Mouse (Mus musculus) intestine, embryonic 15.5 days (tissue): ENCODE measurements around the gene As3mt. TPM values are rescaled to one million over a fixed set of nuclear protein-coding genes. Genes with fewer than 3 reads are reported as not detected.

Experiments
- ATAC-seq: fragments of 200-750 bp; cut with Nextera tagmentation; 2 replicates; pipeline ENCODE4 v1.8.0; 2017; ENCODE audit warnings: moderate TSS enrichment, moderate library complexity
- H3K27ac ChIP-seq: fragments of 300-500 bp; sonication (generic); 2 replicates; pipeline ENCODE4 v1.5.1; 2015; ENCODE audit warnings: mild to moderate bottlenecking, inconsistent platforms
- H3K27me3 ChIP-seq: fragments of 300-500 bp; sonication (generic); replicated peaks from 2 replicates; pipeline ENCODE4 v1.6.1; 2015; ENCODE audit warnings: inconsistent platforms
- H3K36me3 ChIP-seq: fragments of 300-500 bp; sonication (generic); 2 replicates; pipeline ENCODE4 v1.6.1; 2015; ENCODE audit warnings: inconsistent platforms
- H3K4me1 ChIP-seq: fragments of 300-500 bp; sonication (generic); replicated peaks from 2 replicates; pipeline ENCODE4 v1.6.1; 2015; ENCODE audit warnings: inconsistent platforms
- H3K4me2 ChIP-seq: fragments of 300-500 bp; sonication (generic); replicated peaks from 2 replicates; pipeline ENCODE4 v1.6.1; 2015; ENCODE audit warnings: mild to moderate bottlenecking, inconsistent platforms
- H3K4me3 ChIP-seq: fragments of 300-500 bp; sonication (generic); replicated peaks from 2 replicates; pipeline ENCODE4 v1.5.1; 2015; ENCODE audit warnings: inconsistent platforms
- H3K9ac ChIP-seq: fragments of 300-500 bp; sonication (generic); 2 replicates; pipeline ENCODE4 v1.6.1; 2015; ENCODE audit warnings: inconsistent platforms
- H3K9me3 ChIP-seq: fragments of 300-500 bp; sonication (generic); 2 replicates; pipeline ENCODE4 v1.6.1; 2016; ENCODE audit warnings: inconsistent platforms
- WGBS: fragments of 180-500 bp; shearing (Covaris S2); methylation state at CpG from one replicate; pipeline ENCODE4 v1.1.7; 2015; 5-methylcytosine and 5-hydroxymethylcytosine counted together
- polyA plus RNA-seq: library from polyadenylated mRNA; unstranded; fragments of >200 nt; fragmentation: Nextera tagmentation; extraction: Ambion mirVana; gene quantifications from 2 replicates; pipeline ENCODE4 v1.2.1, GENCODE M21; 2015

The As3mt gene
- polyA plus RNA-seq, 1 experiment from 2014 or later = 63.4 TPM

DNA sequence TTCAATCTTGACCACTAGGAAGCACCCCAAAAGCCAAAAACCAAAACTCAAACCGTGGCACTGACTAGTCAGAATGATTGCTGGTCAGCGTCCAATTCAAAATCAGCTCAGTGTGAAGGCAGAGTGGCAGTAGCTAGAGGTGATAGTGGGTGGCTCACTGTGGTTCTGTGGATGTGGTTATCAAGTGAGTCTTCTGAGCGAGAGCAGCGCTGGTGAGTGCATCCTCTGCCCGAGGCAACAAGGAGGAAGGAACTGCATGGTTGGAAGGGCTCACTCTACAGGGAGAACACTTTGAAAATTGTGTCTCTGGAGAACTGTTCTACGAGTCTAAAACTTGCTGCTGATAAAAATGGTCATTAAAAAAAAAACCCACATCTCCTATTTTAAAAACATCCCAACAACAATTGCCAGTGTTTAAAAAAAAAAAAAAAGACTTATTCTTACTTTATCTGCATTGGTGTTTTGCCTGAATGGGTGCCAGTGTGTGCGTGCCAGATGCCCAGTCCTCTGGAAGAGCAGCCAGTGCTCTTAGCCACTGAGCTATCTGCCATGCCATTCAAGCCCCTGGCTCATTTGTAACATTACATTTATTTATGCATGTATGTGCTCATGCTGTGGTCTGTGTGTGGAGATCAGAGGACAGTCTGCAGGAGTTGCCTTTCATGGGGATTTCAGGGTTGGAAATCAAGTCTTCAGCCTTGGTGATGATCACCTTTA, 1.3 kb upstream of the As3mt start:
- Histone ChIP-seq H3K4me1 (peaks cover 15% of the 10 kb centered on the region; the same call in 1 of the 2 replicates), H3K4me2 (no peak overlapping the region), H3K9me3 (no peaks in the 10 kb centered on the region), H3K9ac (no peak overlapping the region), H3K36me3 (0 out of 2 replicates have a peak, but pooled peaks cover 2% of the 10 kb centered on the region), H3K4me3 (no peak overlapping the region), H3K27me3 (no peaks in the 10 kb centered on the region), H3K27ac (no peak overlapping the region)
- WGBS = 63% methylated on average over 7 of the region's 7 CpGs
- no peak for ATAC-seq

DNA sequence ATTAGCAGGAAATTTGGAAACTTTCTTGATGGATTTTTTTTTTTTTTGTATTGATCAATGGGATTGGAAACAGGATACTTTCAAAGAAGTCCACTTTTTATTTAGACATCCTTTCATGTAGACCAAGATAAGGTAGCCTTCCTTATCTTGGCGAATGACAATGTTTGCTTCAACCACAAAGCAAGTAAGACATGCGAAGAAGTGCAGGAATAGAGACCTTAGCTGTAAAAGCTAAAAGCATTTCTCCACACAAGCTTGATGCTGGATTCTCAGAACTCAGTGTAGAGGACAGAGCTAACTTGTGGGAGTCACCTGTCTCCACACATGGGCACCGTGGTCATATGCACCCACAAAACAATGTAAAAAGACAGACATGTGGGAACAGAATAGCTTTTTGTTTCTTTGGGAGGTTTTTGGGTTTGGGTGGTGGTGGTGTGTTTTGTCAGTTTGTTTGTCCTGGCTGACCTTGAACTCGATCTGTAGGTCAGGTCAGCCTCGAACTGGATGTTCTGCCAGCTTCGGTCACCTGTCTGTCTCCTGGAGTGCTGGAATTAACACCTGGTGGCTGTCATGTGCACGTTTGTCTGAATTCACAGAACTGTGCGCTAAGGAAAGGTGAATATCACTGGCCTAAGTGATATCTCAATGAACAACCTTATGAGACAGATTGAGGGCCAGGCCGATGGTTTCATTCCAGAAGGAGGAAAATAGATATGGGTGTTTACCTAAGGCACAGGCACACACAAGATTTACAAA, 540 bp upstream of the As3mt start:
- H3K36me3 ChIP-seq = 0 out of 2 replicates have a peak, but pooled peaks cover 2% of the 10 kb centered on the region
- no peaks in the 10 kb centered on the region for H3K27me3 ChIP-seq
- H3K4me1 ChIP-seq = peaks cover 15% of the 10 kb centered on the region; the same call in 1 of the 2 replicates
- H3K9me3 ChIP-seq = no peaks in the 10 kb centered on the region
- H3K27ac ChIP-seq = peak overlapping the region; percentile 72; the same call in 1 of the 2 replicates
- ATAC-seq = peak; percentile 58
- peak overlapping the region; percentile 80 for H3K4me2 ChIP-seq
- H3K4me3 ChIP-seq = peak overlapping the region; percentile 51
- WGBS = 63% methylated on average over 9 of the region's 9 CpGs
- no peak overlapping the region for H3K9ac ChIP-seq

DNA sequence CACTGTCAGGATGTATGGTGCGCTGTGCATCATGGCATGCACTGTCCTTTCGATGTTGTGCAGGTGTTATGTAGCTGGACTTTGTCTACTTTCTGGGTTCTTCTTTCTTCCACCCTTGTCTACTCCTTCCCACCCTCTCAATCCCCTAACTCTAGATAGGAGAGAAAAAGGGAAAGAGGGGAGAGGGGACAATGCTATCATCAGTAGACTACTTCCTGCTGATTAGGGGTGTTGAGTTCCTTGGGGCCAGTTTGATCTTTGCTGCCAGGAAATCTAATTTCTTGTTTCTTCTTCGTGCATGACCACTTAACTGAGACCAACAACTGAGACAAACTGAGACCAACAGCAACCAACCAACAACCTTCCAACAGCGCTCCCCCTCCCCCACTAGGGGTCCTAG, 3.4 kb downstream of the As3mt start:
- Histone ChIP-seq H3K4me1 (peaks cover 15% of the 10 kb centered on the region; the same call in 1 of the 2 replicates), H3K27me3 (no peaks in the 10 kb centered on the region), H3K4me3 (no peak overlapping the region), H3K4me2 (no peak overlapping the region), H3K9me3 (no peaks in the 10 kb centered on the region), H3K36me3 (0 out of 2 replicates have a peak, but pooled peaks cover 2% of the 10 kb centered on the region), H3K9ac (no peak overlapping the region), H3K27ac (no peak overlapping the region)
- ATAC-seq = no peak
- WGBS = 93% methylated on average over 4 of the region's 4 CpGs

DNA sequence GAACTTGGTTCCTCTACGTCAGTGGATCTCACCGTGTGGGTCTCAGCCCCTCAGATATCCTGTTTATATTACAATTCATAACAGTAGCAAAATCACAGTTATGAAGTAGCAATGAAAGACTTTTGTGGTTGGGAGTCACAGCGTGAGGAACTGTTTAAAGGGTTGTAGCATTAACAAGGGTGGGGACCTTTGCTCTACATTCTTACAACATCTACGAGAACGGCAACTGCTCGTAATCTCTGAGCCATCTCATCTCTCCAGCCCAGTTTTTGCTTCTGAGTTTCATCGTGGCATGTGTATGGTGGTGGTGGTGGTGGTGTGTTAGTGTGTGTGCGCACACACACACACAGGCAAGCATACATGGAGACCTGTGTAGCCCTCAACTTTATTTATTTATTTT, 7.0 kb downstream of the As3mt start:
- no peak overlapping the region for H3K27ac ChIP-seq
- no peaks in the 10 kb centered on the region for H3K27me3 ChIP-seq
- 80% methylated on average over 8 of the region's 8 CpGs for WGBS
- H3K9me3 ChIP-seq = no peaks in the 10 kb centered on the region
- H3K9ac ChIP-seq = no peak overlapping the region
- H3K36me3 ChIP-seq = peaks cover 6% of the 10 kb centered on the region; the same call in 1 of the 2 replicates
- no peak for ATAC-seq
- H3K4me2 ChIP-seq = no peak overlapping the region
- no peaks in the 10 kb centered on the region for H3K4me1 ChIP-seq
- no peak overlapping the region for H3K4me3 ChIP-seq

DNA sequence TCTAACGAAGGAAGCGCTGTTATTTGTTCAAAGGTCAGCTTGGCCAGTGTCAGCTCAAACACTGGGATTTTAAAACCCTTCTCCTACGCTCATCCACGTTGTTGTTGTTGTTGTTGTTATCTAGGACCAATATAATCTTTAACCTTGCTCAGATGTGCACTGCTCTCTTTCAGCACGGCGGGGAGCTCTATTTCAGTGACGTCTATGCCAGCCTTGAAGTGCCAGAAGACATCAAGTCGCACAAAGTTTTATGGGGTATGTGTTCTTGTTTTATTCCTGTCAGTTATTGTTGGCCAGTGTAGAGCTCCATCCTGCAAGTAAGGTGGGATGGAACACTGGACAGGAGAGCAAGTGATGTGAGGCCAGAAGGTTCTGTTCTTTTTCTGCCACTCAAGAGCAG, 7.8 kb downstream of the As3mt start:
- H3K36me3 ChIP-seq = peaks cover 11% of the 10 kb centered on the region; the same call in 1 of the 2 replicates
- no peak overlapping the region for H3K9ac ChIP-seq
- no peaks in the 10 kb centered on the region for H3K4me1 ChIP-seq
- no peaks in the 10 kb centered on the region for H3K9me3 ChIP-seq
- no peak overlapping the region for H3K27ac ChIP-seq
- H3K4me2 ChIP-seq = no peak overlapping the region
- H3K27me3 ChIP-seq = no peaks in the 10 kb centered on the region
- no peak for ATAC-seq
- no peak overlapping the region for H3K4me3 ChIP-seq
- 90% methylated on average over 8 of the region's 8 CpGs for WGBS

DNA sequence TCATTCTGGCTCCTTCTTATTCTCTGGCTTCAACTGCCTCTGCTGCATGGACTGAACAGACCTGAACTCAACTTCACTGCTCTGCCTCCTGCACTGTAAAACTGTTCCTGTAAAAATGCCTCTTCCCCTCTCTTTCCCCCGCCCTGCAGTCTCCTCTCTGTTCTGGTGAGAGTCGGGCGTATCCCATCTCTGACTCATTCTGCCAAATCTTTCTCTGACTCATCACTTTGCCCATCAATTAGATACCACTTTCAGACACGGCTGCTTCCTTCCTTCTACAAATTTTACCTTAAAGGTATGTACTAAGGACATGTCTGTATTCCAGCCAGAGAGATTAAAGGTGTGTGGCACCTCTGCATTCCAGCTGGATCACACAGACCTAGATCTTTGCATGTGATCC, 10.9 kb downstream of the As3mt start:
- WGBS = 79% methylated on average over 4 of the region's 4 CpGs
- ATAC-seq = no peak

DNA sequence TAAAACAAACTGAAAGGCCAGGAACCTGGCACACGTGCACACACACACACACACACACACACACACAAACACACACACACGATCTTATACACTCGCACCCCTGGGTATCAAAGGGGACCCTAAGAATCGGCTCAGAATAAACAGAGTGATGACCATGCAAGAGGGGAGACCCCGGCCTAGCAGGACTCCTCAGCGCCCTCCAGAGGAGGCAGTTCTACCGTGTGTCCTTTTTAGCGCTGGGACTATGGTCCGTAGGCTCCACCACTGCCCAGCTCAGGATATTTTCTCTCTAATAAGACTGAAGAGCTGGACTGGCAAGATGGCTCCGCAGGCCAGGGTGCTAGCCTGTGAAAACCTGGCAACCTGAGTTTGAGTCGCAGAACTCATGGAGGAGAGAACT, 17.2 kb downstream of the As3mt start:
- ATAC-seq = no peak
- H3K36me3 ChIP-seq = 0 out of 2 replicates have a peak, but pooled peaks cover 4% of the 10 kb centered on the region
- H3K4me3 ChIP-seq = no peak overlapping the region
- H3K27me3 ChIP-seq = no peaks in the 10 kb centered on the region
- H3K9ac ChIP-seq = no peak overlapping the region
- no peak overlapping the region for H3K27ac ChIP-seq
- WGBS = 66% methylated on average over 11 of the region's 11 CpGs
- H3K4me1 ChIP-seq = no peaks in the 10 kb centered on the region
- H3K9me3 ChIP-seq = no peaks in the 10 kb centered on the region
- no peak overlapping the region for H3K4me2 ChIP-seq

More for the DNA sequence above, 10.9 kb downstream of the As3mt start:
- no peak overlapping the region for H3K4me3 ChIP-seq
- no peak overlapping the region for H3K9ac ChIP-seq
- H3K27ac ChIP-seq = no peak overlapping the region
- H3K4me2 ChIP-seq = no peak overlapping the region
- H3K36me3 ChIP-seq = peaks cover 8% of the 10 kb centered on the region; the same call in 1 of the 2 replicates
- no peaks in the 10 kb centered on the region for H3K4me1 ChIP-seq
- H3K9me3 ChIP-seq = no peaks in the 10 kb centered on the region
- H3K27me3 ChIP-seq = no peaks in the 10 kb centered on the region

DNA sequence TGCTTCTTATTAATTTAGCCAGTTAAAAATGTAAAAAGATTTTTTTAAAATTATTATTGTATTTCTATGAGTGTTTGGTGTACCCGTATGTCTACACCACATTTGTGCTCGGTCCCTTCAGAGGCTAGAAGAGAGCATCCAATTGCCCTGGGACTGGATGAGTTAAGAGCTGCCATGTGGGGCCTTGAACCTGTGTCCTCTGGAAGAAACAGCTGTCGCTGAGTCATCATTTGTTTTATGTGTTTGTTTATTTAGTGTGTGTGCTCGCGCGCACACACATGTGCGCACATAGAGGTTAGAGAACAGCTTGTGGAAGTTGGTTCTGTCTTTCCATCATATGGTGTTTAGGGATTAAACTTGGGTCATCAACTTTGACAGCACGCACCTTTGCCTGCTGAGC, 18.9 kb downstream of the As3mt start:
- Histone ChIP-seq H3K9me3 (no peaks in the 10 kb centered on the region), H3K4me1 (no peaks in the 10 kb centered on the region), H3K27ac (no peak overlapping the region), H3K27me3 (no peaks in the 10 kb centered on the region), H3K4me3 (no peak overlapping the region), H3K36me3 (no peaks in the 10 kb centered on the region), H3K4me2 (no peak overlapping the region), H3K9ac (no peak overlapping the region)
- WGBS = 93% methylated on average over 8 of the region's 8 CpGs
- no peak for ATAC-seq

DNA sequence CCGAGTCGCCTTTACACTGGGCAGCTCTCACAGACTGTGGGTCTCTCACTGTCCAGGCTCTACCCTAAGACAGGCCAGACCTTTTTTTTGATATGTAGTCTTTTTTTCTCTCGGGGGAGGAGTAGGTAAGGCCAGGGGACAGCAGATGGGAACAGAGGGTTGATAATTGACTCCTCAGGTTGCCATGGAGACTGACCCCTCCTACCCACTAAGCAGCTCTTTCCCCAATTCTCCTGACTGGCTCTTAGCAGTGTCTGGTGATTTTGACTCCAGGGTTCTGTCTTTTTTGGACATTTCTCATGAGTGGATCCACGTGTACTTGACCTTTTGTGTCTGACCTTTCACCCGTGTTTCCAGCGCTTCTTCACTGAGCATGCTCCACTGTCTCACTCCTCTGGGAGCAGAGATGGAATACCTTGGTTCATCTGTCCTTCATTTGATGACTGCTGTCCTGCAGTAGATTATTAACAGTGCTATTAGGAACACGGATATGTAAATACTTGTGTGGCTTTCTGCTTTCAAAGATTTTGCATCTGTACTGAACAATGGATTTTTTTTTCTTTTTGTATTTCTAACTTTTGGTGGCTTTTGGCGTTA, 20.0 kb downstream of the As3mt start:
- Histone ChIP-seq H3K36me3 (no peaks in the 10 kb centered on the region; the same call in 1 of the 2 replicates), H3K27me3 (no peaks in the 10 kb centered on the region), H3K27ac (no peak overlapping the region), H3K4me3 (no peak overlapping the region), H3K4me2 (no peak overlapping the region), H3K9me3 (no peaks in the 10 kb centered on the region), H3K4me1 (no peaks in the 10 kb centered on the region), H3K9ac (no peak overlapping the region)
- no peak; the same call in 1 of the 2 replicates for ATAC-seq
- 49% methylated on average over 8 of the region's 8 CpGs for WGBS

DNA sequence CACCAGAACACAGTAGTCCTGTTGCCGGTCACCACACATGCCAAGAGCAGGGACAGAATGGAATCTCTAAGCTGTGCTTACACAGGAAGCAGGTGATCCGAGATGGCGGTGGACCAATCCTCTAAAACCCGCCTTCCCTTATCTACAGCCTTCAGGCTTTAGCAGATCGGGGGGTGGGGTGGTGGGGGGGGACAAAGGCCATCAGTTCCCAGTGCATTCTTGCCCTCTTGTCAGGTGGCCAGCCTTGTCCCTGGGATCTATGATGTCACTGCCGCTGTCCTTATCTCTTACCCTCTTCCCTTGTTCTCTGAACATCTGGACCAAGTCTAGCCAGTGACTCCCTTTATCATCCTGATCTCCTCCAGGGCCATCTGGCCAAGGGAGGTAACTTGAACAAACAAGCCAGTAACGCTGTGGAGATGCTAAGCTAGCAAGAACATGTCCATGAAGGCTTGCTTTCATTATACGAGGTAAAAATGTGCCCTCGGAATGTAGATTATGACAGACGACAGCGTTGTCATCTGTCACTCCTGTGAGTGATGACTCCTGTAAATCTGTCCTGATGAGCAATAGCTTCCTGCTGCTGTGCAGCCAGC, 20.8 kb downstream of the As3mt start:
- Histone ChIP-seq H3K4me1 (no peaks in the 10 kb centered on the region), H3K27ac (no peak overlapping the region), H3K4me2 (no peak overlapping the region), H3K36me3 (no peaks in the 10 kb centered on the region; the same call in 1 of the 2 replicates), H3K9ac (no peak overlapping the region), H3K27me3 (no peaks in the 10 kb centered on the region), H3K4me3 (no peak overlapping the region), H3K9me3 (no peaks in the 10 kb centered on the region)
- 34% methylated on average over 11 of the region's 11 CpGs for WGBS
- peak; percentile 66 for ATAC-seq

DNA sequence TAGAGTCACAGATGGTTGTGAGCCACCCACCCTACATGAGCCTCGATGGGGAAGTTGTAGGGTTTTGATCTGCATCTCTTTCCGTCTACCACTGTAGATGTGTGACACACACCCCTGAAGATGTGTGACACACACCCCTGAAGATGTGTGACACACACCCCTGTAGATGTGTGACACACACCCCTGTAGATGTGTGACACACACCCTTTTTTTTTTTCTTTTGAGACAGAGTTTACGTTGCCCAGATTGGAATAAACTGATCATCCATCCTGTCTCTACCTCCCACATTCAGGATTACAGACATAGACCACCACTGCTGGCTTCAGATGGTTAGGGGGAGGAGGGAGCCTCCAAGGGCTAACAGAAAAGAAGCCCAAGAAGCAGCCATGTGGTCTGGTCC, 21.7 kb downstream of the As3mt start:
- Histone ChIP-seq H3K4me2 (no peak overlapping the region), H3K4me3 (no peak overlapping the region), H3K27me3 (no peaks in the 10 kb centered on the region), H3K9me3 (no peaks in the 10 kb centered on the region), H3K4me1 (no peaks in the 10 kb centered on the region), H3K36me3 (no peaks in the 10 kb centered on the region; the same call in 1 of the 2 replicates), H3K9ac (no peak overlapping the region), H3K27ac (no peak overlapping the region)
- no peak for ATAC-seq
- whole genome bisulfite sequencing = 83% methylated on average over 3 of the region's 3 CpGs

DNA sequence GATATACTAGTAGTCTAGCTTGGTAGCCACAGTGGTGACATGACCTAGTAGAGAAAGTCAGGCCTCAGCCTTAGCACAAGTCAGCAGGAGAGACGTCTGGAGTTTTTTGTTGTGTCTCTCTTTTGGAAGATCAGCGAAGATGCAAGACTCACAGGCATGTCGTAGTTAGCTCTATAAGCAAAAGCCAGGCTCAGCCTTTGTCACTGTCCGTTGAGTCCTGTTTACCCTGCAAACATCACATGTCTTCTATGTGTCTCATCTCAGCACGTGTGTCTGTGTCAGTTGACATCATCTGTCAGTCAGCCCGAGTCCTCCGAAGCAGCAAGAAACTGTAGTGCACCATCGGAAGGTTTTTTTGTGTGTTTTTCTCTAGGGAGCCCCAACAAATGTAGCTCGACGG, 24.1 kb downstream of the As3mt start:
- H3K4me2 ChIP-seq = no peak overlapping the region
- H3K4me3 ChIP-seq = no peak overlapping the region
- WGBS = 87% methylated on average over 10 of the region's 10 CpGs
- H3K27me3 ChIP-seq = no peaks in the 10 kb centered on the region
- no peak overlapping the region for H3K27ac ChIP-seq
- no peak for ATAC-seq
- no peak overlapping the region for H3K9ac ChIP-seq
- no peaks in the 10 kb centered on the region for H3K4me1 ChIP-seq
- H3K9me3 ChIP-seq = no peaks in the 10 kb centered on the region
- H3K36me3 ChIP-seq = no peaks in the 10 kb centered on the region; the same call in 1 of the 2 replicates
